Mouse (Mus musculus): ENCODE data around the gene Cldn11.

The Cldn11 gene

GRCm38 (mm10) chr3:31160046-31160445 is 10.3 kb downstream of the Cldn11 start:
- DNase-seq (ENCODE audit: low spot score in 2 of 2): no peak

GRCm38 (mm10) chr3:31161336-31161735 is 11.6 kb downstream of the Cldn11 start:
- DNase-seq (ENCODE audit: low spot score in 2 of 2): no peak

- no peak for DNase-seq (ENCODE audit: low spot score in 2 of 2)
Measured at GRCm38 (mm10) chr3:31162860-31163259, 13.1 kb downstream of the Cldn11 start.

- no peak for DNase-seq (ENCODE audit: low spot score in 2 of 2)
Measured at GRCm38 (mm10) chr3:31165803-31166202, 16.1 kb downstream of the Cldn11 start.

- DNase-seq (ENCODE audit: low spot score in 2 of 2): no peak
Measured at GRCm38 (mm10) chr3:31166365-31166871, 16.7 kb downstream of the Cldn11 start.

- no peak for DNase-seq (ENCODE audit: low spot score in 2 of 2)
Measured at GRCm38 (mm10) chr3:31190342-31190741, 40.6 kb downstream of the Cldn11 start.

GRCm38 (mm10) chr3:31191402-31191801 is 41.7 kb downstream of the Cldn11 start:
- no peak for DNase-seq (ENCODE audit: low spot score in 2 of 2)

GRCm38 (mm10) chr3:31199162-31199877 is 49.6 kb downstream of the Cldn11 start:
- DNase-seq (ENCODE audit: low spot score in 2 of 2): no peak

GRCm38 (mm10) chr3:31203947-31204346 is 54.2 kb downstream of the Cldn11 start:
- DNase-seq (ENCODE audit: low spot score in 2 of 2): no peak

GRCm38 (mm10) chr3:31205167-31205566 is 55.4 kb downstream of the Cldn11 start:
- no peak for DNase-seq (ENCODE audit: low spot score in 2 of 2)

- DNase-seq (ENCODE audit: low spot score in 2 of 2): no peak
Measured at GRCm38 (mm10) chr3:31208046-31208445, 58.3 kb downstream of the Cldn11 start.

- no peak for DNase-seq (ENCODE audit: low spot score in 2 of 2)
Measured at GRCm38 (mm10) chr3:31208458-31208994, 58.8 kb downstream of the Cldn11 start.

GRCm38 (mm10) chr3:31209001-31209400 is 59.3 kb downstream of the Cldn11 start:
- DNase-seq (ENCODE audit: low spot score in 2 of 2): no peak

GRCm38 (mm10) chr3:31212205-31213038 is 62.7 kb downstream of the Cldn11 start:
- DNase-seq (ENCODE audit: low spot score in 2 of 2): no peak

GRCm38 (mm10) chr3:31213802-31214201 is 64.1 kb downstream of the Cldn11 start:
- no peak for DNase-seq (ENCODE audit: low spot score in 2 of 2)
